Mouse (Mus musculus): ENCODE results near the gene Bcl7a.

Gene Bcl7a

GRCm38 (mm10) chr5:123343707-123344627 lies at the start of gene Bcl7a:
Gene Bcl7a, plus strand, starts transcription at chr5:123343834.
- peak; percentile 95 for DNase-seq (ENCODE audit: inconsistent ontology term)

DNA sequence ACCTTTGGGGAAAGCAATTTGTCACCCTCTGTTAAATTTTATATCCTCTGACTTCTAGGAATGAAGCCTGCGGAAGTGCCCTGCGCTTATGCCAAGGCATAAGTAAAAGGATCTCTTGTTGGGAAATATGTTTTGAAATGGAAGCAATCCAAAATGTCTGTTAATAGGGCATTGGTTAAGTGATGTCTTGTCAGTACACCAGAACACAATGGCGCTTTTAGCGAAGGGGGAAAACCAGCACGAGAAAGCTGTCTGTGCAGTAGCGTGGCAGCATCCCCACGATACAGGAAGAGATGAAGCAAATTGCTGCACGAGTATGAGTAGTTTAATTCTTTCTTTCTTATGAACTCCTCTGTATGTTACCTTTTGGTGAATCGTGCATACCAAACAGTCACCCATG lies 49.0 kb upstream of the Bcl7a start:
- no peak for DNase-seq (ENCODE audit: inconsistent ontology term)

GRCm38 (mm10) chr5:123296224-123296806 lies 47.3 kb upstream of the Bcl7a start:
- DNase-seq (ENCODE audit: inconsistent ontology term): no peak

GRCm38 (mm10) chr5:123296972-123297754 lies 46.5 kb upstream of the Bcl7a start:
- no peak for DNase-seq (ENCODE audit: inconsistent ontology term)

- DNase-seq (ENCODE audit: inconsistent ontology term): no peak
Observed at GRCm38 (mm10) chr5:123297830-123298229, 45.8 kb upstream of the Bcl7a start.

DNA sequence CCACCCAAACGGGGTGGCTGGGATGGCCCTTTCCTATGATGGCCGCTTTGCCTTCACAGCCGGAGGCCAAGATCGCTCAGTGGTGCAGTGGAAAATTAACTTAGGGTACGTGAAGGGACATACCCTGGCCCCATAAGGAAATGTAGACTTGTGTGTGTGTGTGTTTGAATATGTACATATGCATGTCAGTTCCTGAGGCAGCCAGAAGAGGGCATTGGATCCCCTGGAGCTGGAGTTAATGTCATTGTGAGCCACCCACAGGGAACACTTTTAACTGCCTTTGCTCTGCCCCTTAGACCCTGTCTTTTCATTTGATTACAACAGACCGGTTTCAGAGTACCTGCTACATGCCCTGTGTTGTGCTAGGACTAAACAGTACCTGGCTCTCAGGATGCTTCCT lies 45.1 kb upstream of the Bcl7a start:
- no peak for DNase-seq (ENCODE audit: inconsistent ontology term)

- DNase-seq (ENCODE audit: inconsistent ontology term): no peak
Observed at GRCm38 (mm10) chr5:123300496-123301034, 43.1 kb upstream of the Bcl7a start.

GRCm38 (mm10) chr5:123301780-123302521 lies 41.7 kb upstream of the Bcl7a start:
- peak; percentile 25 for DNase-seq (ENCODE audit: inconsistent ontology term)

DNA sequence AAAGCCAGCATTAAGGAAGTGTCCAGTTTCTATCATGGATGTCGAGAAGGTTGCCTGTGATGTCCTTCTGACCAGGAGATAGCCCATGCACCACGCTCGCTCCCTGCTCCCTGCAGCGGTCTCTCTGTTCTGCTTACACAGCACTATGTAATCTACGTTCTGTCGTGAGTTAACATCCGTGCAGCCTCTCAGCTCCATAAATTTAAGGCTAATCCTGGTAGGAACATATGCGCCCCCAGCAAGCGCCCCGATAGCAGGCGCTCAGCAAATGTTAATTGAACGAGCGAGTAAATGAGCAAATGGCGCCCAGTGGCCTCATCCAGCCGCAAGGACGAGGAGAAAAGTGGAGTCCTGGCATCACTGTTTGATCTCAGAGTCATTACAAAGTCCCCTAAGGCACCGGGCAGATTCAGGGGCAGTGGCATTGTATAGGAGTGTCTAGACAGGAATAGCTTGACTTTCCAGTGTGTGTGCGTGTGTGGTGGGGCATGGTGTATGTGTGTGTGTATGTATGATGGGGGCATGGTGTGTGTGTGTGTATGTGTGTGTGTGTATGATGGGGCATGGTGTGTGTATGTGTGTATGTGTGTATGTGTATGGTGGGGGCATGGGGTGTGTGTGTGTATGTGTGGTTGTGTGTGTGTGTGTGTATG lies 35.9 kb upstream of the Bcl7a start:
- DNase-seq (ENCODE audit: inconsistent ontology term): no peak

DNA sequence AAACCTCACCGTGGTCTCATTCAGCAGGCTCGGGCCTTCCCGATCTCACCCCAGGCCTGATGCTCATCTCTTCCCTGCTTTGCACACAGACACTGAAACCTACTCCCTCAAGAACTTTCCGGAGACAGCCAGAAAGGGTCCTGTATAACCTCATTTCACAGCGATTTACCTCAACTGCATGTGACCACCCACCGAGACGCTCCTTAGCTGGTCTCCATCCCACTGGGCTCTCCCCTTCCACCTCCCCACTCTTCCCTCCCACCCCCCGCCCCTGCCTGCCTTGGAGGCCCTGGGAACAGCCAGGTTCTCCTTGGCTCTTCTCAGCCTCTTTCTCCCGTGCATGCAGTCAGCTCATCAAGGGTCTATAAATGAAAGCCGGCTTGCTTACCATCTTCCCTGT lies 33.8 kb upstream of the Bcl7a start:
- no peak for DNase-seq (ENCODE audit: inconsistent ontology term)

GRCm38 (mm10) chr5:123310221-123310620 lies 33.4 kb upstream of the Bcl7a start:
- no peak for DNase-seq (ENCODE audit: inconsistent ontology term)

DNA sequence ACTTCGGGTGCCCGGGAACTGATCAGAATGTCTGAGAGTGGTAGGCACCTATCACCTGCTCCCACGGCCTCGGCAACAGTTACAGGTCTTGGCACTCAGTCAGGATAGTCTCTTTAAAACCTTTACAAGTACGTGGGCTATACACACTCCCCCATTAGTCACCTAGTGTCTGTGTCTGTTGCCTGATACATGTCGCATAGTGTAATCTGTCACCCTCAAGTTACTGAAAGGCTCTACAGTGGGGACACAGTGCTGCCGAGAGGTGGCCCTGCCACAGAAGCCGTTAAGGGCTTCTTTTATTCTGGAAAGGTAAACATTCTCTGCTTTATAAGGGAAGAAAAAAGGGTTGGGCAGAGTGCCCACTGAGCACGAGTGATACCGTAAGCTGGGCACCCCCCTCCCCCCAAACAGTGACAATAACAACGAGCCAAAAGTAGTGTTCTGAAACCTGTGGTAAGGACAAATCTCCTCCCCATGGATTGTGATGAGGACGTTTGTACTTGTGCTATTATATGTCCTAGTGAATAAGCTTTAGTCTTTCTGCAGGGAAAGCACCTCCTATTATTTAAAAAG lies 30.5 kb upstream of the Bcl7a start:
- no peak for DNase-seq (ENCODE audit: inconsistent ontology term)

DNA sequence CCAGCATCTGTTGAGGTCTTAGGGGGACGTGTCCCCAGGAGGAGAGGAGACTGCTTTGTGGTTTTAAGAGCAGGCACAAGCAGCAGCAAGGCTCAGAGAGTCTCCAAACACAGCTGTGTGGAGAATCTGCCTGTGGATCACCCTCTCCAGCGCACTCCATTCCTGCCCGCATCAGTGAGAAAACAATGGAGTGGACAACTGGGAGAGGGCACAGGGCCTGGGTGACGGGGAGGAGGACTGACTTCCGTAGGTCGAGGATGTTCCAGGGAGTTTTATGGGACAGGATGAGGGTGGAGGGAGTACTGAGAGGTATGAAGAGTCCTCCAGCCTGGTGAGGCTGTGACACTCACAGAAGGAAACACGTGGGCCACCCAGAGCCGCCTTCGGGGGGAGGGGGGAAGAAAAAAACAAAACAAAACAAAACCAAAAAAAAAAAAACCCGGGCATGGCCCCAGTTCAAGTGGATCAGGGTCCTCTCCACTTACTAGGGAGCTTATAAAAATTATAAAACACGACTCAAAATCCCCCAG lies 29.7 kb upstream of the Bcl7a start:
- DNase-seq (ENCODE audit: inconsistent ontology term): no peak

- DNase-seq (ENCODE audit: inconsistent ontology term): no peak
Observed at GRCm38 (mm10) chr5:123315219-123315866, 28.3 kb upstream of the Bcl7a start.

DNA sequence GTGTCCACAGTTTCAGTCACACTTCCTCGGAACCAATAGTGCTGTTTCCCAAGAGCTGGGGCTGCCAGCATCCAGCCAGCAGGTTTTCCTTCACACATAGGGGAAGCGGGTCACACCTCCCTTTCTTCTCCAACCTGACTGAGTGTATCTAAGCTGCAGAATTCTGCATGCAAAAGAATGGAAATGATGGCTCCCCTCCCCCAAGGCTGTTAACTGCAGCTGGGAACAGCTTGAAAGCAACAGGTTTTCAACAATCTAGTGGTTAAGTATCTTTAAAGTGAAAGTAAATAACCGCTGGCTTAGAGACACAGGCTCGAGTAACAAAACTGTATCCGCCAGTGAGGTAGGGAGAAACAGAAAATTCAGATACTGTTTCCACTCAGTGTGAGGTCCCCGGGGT lies 25.6 kb upstream of the Bcl7a start:
- DNase-seq (ENCODE audit: inconsistent ontology term): no peak

- no peak for DNase-seq (ENCODE audit: inconsistent ontology term)
Observed at GRCm38 (mm10) chr5:123320136-123320535, 23.5 kb upstream of the Bcl7a start.

- peak; percentile 64 for DNase-seq (ENCODE audit: inconsistent ontology term)
Observed at GRCm38 (mm10) chr5:123324242-123324641, 19.4 kb upstream of the Bcl7a start.

GRCm38 (mm10) chr5:123326006-123326750 lies 17.5 kb upstream of the Bcl7a start:
- peak; percentile 95 for DNase-seq (ENCODE audit: inconsistent ontology term)

DNA sequence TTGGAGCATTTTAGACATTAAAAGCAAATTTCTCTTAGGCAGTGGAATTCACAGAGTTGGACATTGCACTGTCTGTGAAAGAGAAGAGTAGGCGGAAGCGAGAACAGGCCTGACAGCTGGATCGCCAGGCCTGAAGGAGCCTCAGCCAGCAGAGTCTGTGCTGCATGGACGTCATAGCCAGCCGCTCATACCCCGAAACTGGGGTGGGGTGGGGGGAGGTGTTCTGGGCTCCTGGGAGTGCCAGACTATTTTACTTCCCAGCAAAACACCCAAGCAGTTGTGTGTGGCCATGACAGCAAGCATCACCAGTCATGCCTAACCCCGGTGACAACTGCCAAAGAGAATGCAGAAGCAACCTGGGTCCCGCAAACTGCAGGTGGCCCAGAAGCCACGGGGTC lies 16.9 kb upstream of the Bcl7a start:
- no peak for DNase-seq (ENCODE audit: inconsistent ontology term)

Measured in Muller cell, postnatal 12 days (primary cell).